8 mouse cellular contexts compared by ENCODE assay signal in genomic region chr1:130716218-130716512, GRCm38 (mm10). TPM values are rescaled to one million over a fixed set of nuclear protein-coding genes. Genes with fewer than 3 reads are reported as not detected.
DNase-seq lines count a peak whose midpoint lies in the region; ATAC-seq and TF ChIP-seq lines count a peak whose summit lies in the region.

No protein-coding gene starts in this region.

- peaks cover 8% of the 10 kb centered on the region for H3K36me3 ChIP-seq in embryonic facial prominence, embryonic 14.5 days (ENCODE audit: control insufficient read depth, insufficient read depth, low read length)
- 0 out of 2 replicates have a peak, but pooled peaks cover 17% of the 10 kb centered on the region for H3K36me3 ChIP-seq in intestine, postnatal 0 days (ENCODE audit: control insufficient read depth, insufficient read depth)
- H3K36me3 ChIP-seq in myocyte (ENCODE audit: control insufficient read depth, insufficient read depth): peaks cover 10% of the 10 kb centered on the region

- H3K4me3 ChIP-seq in left cerebral cortex, adult 2 months: peak overlapping the region; percentile 99
- peak overlapping the region; percentile 97 for H3K4me3 ChIP-seq in embryonic facial prominence, embryonic 14.5 days (ENCODE audit: low read depth, low read length)
- H3K4me3 ChIP-seq in intestine, postnatal 0 days (ENCODE audit: low read depth, low read length): peak overlapping the region; percentile 98
- H3K4me3 ChIP-seq in myocyte: peak overlapping the region; percentile 99

- peak overlapping the region; percentile 81 for H3ac ChIP-seq in myocyte (ENCODE audit: control insufficient read depth, insufficient read length)

- TF ChIP-seq CTCF in left cerebral cortex, adult 2 months (IDR thresholded peaks at IDR 0.05): no peak
- no peak for TF ChIP-seq CTCF in intestine, postnatal 0 days (IDR thresholded peaks at IDR 0.05; ENCODE audit: low read depth)

- peaks cover 42% of the 10 kb centered on the region for H3K79me2 ChIP-seq in myocyte (ENCODE audit: control insufficient read depth, insufficient read depth)

- DNase-seq in left cerebral cortex, adult 2 months (ENCODE audit: extremely low spot score in 1 of 2, low spot score in 2 of 2): no peak
- no peak for DNase-seq in left cerebral cortex, postnatal 36 days (ENCODE audit: low spot score in 2 of 2)
- no peak for DNase-seq in embryonic facial prominence, embryonic 14.5 days (ENCODE audit: low spot score)
- no peak for DNase-seq in gastrocnemius, postnatal 4 days (ENCODE audit: low spot score in 2 of 2)
- DNase-seq in kidney, postnatal 10 days: no peak
- no peak for DNase-seq in frontal cortex, adult 2 months (ENCODE audit: extremely low spot score in 1 of 2, low spot score in 1 of 2)

- H3K27me3 ChIP-seq in embryonic facial prominence, embryonic 14.5 days (replicated peaks; ENCODE audit: control insufficient read depth, insufficient read depth, low read length): no peaks in the 10 kb centered on the region
- no peaks in the 10 kb centered on the region for H3K27me3 ChIP-seq in intestine, postnatal 0 days (replicated peaks; ENCODE audit: control insufficient read depth, insufficient read depth, low read length)
- no peaks in the 10 kb centered on the region for H3K27me3 ChIP-seq in myocyte (ENCODE audit: control insufficient read depth, insufficient read depth, insufficient read length)

- H3K4me1 ChIP-seq in embryonic facial prominence, embryonic 14.5 days (ENCODE audit: control insufficient read depth, insufficient read depth, low read length): peaks cover 8% of the 10 kb centered on the region
- H3K4me1 ChIP-seq in intestine, postnatal 0 days (replicated peaks; ENCODE audit: control insufficient read depth, insufficient read depth, low read length): 0 out of 2 replicates have a peak, but pooled peaks cover 4% of the 10 kb centered on the region

- peak overlapping the region; percentile 98 for H3K4me2 ChIP-seq in embryonic facial prominence, embryonic 14.5 days (ENCODE audit: low read depth, low read length)
- peak overlapping the region; percentile 90 for H3K4me2 ChIP-seq in intestine, postnatal 0 days (replicated peaks; ENCODE audit: low read depth)
- peak overlapping the region; percentile 94 for H3K4me2 ChIP-seq in myocyte (ENCODE audit: low read depth)

- peak; percentile 5 for ATAC-seq in embryonic facial prominence, embryonic 14.5 days (ENCODE audit: low read depth)
- ATAC-seq in intestine, postnatal 0 days: peak; percentile 3; the same call in 1 of the 2 replicates

- no peak for TF ChIP-seq POLR2A in myocyte (IDR thresholded peaks at IDR 0.05; ENCODE audit: insufficient read length, low read depth)

- 0% methylated on average over 3 of the region's 3 CpGs for WGBS in embryonic facial prominence, embryonic 14.5 days
- WGBS in intestine, postnatal 0 days: 3% methylated on average over 3 of the region's 3 CpGs

- peak overlapping the region; percentile 98 for H3K9ac ChIP-seq in embryonic facial prominence, embryonic 14.5 days (ENCODE audit: low read depth, low read length)
- peak overlapping the region; percentile 96 for H3K9ac ChIP-seq in intestine, postnatal 0 days (ENCODE audit: low read depth, low read length)

- H3K27ac ChIP-seq in left cerebral cortex, adult 2 months: peak overlapping the region; percentile 96
- H3K27ac ChIP-seq in embryonic facial prominence, embryonic 14.5 days (replicated peaks; ENCODE audit: low read depth, low read length): peak overlapping the region; percentile 63; the same call in 1 of the 2 replicates
- H3K27ac ChIP-seq in intestine, postnatal 0 days (ENCODE audit: low read depth, low read length): peak overlapping the region; percentile 92

- no peaks in the 10 kb centered on the region for H3K9me3 ChIP-seq in embryonic facial prominence, embryonic 14.5 days (ENCODE audit: control insufficient read depth, low read length)
- no peaks in the 10 kb centered on the region for H3K9me3 ChIP-seq in intestine, postnatal 0 days (ENCODE audit: control insufficient read depth)

- intact Hi-C loops in left cerebral cortex, adult 2 months (cut with DNase I): loop anchor here (10.0 kb wide), 1 partner anchor 339 kb away; no protein-coding TSS in a partner anchor
- intact Hi-C loops in left cerebral cortex, postnatal 36 days (cut with DNase I): no loop called here

TF ChIP-seq in myocyte, 11 proteins besides CTCF, POLR2A, EP300 and RAD21:
- TF ChIP-seq TCF3 (IDR thresholded peaks at IDR 0.05; ENCODE audit: insufficient read length, low read depth) (no peak), MYOG (IDR thresholded peaks at IDR 0.05; ENCODE audit: control insufficient read depth in 1 of 3, insufficient read depth in 1 of 3, insufficient read length in 2 of 3, low read depth in 2 of 3) (no peak), REST (IDR thresholded peaks at IDR 0.05; ENCODE audit: insufficient read depth, insufficient read length) (no peak), MAX (IDR thresholded peaks at IDR 0.05; ENCODE audit: low read depth) (no peak), MYOD1 (IDR thresholded peaks at IDR 0.05; ENCODE audit: control insufficient read depth in 1 of 3, insufficient read length in 2 of 3, low read depth in 2 of 3) (no peak), CEBPB (IDR thresholded peaks at IDR 0.05; ENCODE audit: insufficient read depth, poor library complexity, severe bottlenecking) (no peak), TCF12 (IDR thresholded peaks at IDR 0.05; ENCODE audit: insufficient read depth, poor library complexity, severe bottlenecking) (no peak), E2F4 (IDR thresholded peaks at IDR 0.05; ENCODE audit: insufficient read depth) (no peak), SRF (IDR thresholded peaks at IDR 0.05; ENCODE audit: control insufficient read depth, insufficient read length, low read depth) (no peak), POLR2AphosphoS2 (IDR thresholded peaks at IDR 0.05; ENCODE audit: insufficient read length, low read depth) (no peak), USF1 (IDR thresholded peaks at IDR 0.05; ENCODE audit: low read depth) (no peak)

RNA-seq across cellular contexts. Expression of gene Gm29427, which starts 0.6 kb away (rescaled TPM):
- total RNA-seq in left cerebral cortex, adult 2 months (2021): not detected
- total RNA-seq in left cerebral cortex, postnatal 36 days (2021): not detected
- not detected in 2 replicates for polyA plus RNA-seq in embryonic facial prominence, embryonic 14.5 days (2014; fragmentation: Nextera tagmentation; extraction: Ambion mirVana)
- 0.20 and 0.48 TPM in 2 replicates for polyA plus RNA-seq in intestine, postnatal 0 days (2015; fragmentation: Nextera tagmentation; extraction: Ambion mirVana)
- not detected for polyA plus RNA-seq in myocyte (2012; fragmentation: generic; extraction: Trizol)
- total RNA-seq in gastrocnemius, postnatal 4 days (2021): not detected
- 0.12 TPM in 1 of 2 replicates, not detected in the other for polyA plus RNA-seq in frontal cortex, adult 2 months (2012; rRNA removed)

RNA-seq across cellular contexts. Expression of gene Yod1, which starts 1.0 kb away (rescaled TPM):
- total RNA-seq in left cerebral cortex, adult 2 months (2021): 10 to 100 TPM; 16.0 to 17.2 TPM
- total RNA-seq in left cerebral cortex, postnatal 36 days (2021): 10 to 100 TPM; 15.0 to 18.0 TPM
- polyA plus RNA-seq in embryonic facial prominence, embryonic 14.5 days (2014; fragmentation: Nextera tagmentation; extraction: Ambion mirVana): 5.8 and 6.9 TPM in 2 replicates
- 8.9 and 9.5 TPM in 2 replicates for polyA plus RNA-seq in intestine, postnatal 0 days (2015; fragmentation: Nextera tagmentation; extraction: Ambion mirVana)
- 0.70 TPM for polyA plus RNA-seq in myocyte (2012; fragmentation: generic; extraction: Trizol)
- 1 to 10 TPM; 4.0 to 5.2 TPM for total RNA-seq in gastrocnemius, postnatal 4 days (2021)
- 7.8 and 7.9 TPM in 2 replicates for polyA plus RNA-seq in frontal cortex, adult 2 months (2012; rRNA removed)

RNA-seq across cellular contexts. Expression of gene Pfkfb2, which starts 12.9 kb away (rescaled TPM):
- 10 to 100 TPM; 43.3 to 45.7 TPM for total RNA-seq in left cerebral cortex, adult 2 months (2021)
- 10 to 100 TPM; 39.3 to 43.8 TPM for total RNA-seq in left cerebral cortex, postnatal 36 days (2021)
- polyA plus RNA-seq in embryonic facial prominence, embryonic 14.5 days (2014; fragmentation: Nextera tagmentation; extraction: Ambion mirVana): 8.0 and 9.6 TPM in 2 replicates
- 6.1 and 7.0 TPM in 2 replicates for polyA plus RNA-seq in intestine, postnatal 0 days (2015; fragmentation: Nextera tagmentation; extraction: Ambion mirVana)
- 2.6 TPM for polyA plus RNA-seq in myocyte (2012; fragmentation: generic; extraction: Trizol)
- 10 to 100 TPM; 10.5 to 13.4 TPM for total RNA-seq in gastrocnemius, postnatal 4 days (2021)
- polyA plus RNA-seq in frontal cortex, adult 2 months (2012; rRNA removed): 49.8 and 54.3 TPM in 2 replicates

RNA-seq across cellular contexts. Expression of gene AA986860, which starts 15.6 kb away (rescaled TPM):
- 1 to 10 TPM; 1.3 to 1.7 TPM for total RNA-seq in left cerebral cortex, adult 2 months (2021)
- total RNA-seq in left cerebral cortex, postnatal 36 days (2021): 1 to 10 TPM; 2.0 to 2.1 TPM
- 4.3 and 4.5 TPM in 2 replicates for polyA plus RNA-seq in embryonic facial prominence, embryonic 14.5 days (2014; fragmentation: Nextera tagmentation; extraction: Ambion mirVana)
- 42.3 and 46.7 TPM in 2 replicates for polyA plus RNA-seq in intestine, postnatal 0 days (2015; fragmentation: Nextera tagmentation; extraction: Ambion mirVana)
- polyA plus RNA-seq in myocyte (2012; fragmentation: generic; extraction: Trizol): 1.2 TPM
- 1 to 10 TPM; 1.0 to 1.2 TPM for total RNA-seq in gastrocnemius, postnatal 4 days (2021)
- 2.5 and 2.9 TPM in 2 replicates for polyA plus RNA-seq in frontal cortex, adult 2 months (2012; rRNA removed)

RNA-seq across cellular contexts. Expression of gene C4bp, which starts 54.7 kb away (rescaled TPM):
- not detected for total RNA-seq in left cerebral cortex, adult 2 months (2021)
- total RNA-seq in left cerebral cortex, postnatal 36 days (2021): not detected
- polyA plus RNA-seq in embryonic facial prominence, embryonic 14.5 days (2014; fragmentation: Nextera tagmentation; extraction: Ambion mirVana): not detected in 2 replicates
- polyA plus RNA-seq in intestine, postnatal 0 days (2015; fragmentation: Nextera tagmentation; extraction: Ambion mirVana): 0.82 and 0.98 TPM in 2 replicates
- not detected for polyA plus RNA-seq in myocyte (2012; fragmentation: generic; extraction: Trizol)
- total RNA-seq in gastrocnemius, postnatal 4 days (2021): under 1 TPM in 1 of 2 experiments, not detected in 1; 0.41 TPM
- 0.02 TPM in 1 of 2 replicates, not detected in the other for polyA plus RNA-seq in frontal cortex, adult 2 months (2012; rRNA removed)
